Mouse (Mus musculus) forebrain, postnatal 0 days (tissue): ENCODE measurements around the gene Mdfic. TPM values are rescaled to one million over a fixed set of nuclear protein-coding genes. Genes with fewer than 3 reads are reported as not detected.
A peak's percentile ranks its signal among the peaks of the same experiment; 100 is the strongest.

Source experiments
- ATAC-seq: fragments of 200-750 bp; cut with Nextera tagmentation; 2 replicates; pipeline ENCODE4 v1.8.0; 2017; ENCODE audit warnings: mild to moderate bottlenecking, moderate library complexity
- DNase-seq: peaks from one replicate; pipeline ENCODE4 v3.0.0-alpha.2; 2015
- H3K27ac ChIP-seq: fragments of 300-500 bp; sonication (generic); 2 replicates; pipeline ENCODE4 v1.5.1; 2014; ENCODE audit warnings: low read depth, mild to moderate bottlenecking, antibody characterized with exemption, low read length, moderate library complexity, mixed read lengths
- H3K27me3 ChIP-seq: fragments of 300-500 bp; sonication (generic); 2 replicates; pipeline ENCODE4 v1.6.1; 2014; ENCODE audit warnings: mild to moderate bottlenecking, low read length, mixed read lengths; ENCODE audit not compliant: insufficient read depth
- H3K36me3 ChIP-seq: fragments of 300-500 bp; sonication (generic); 2 replicates; pipeline ENCODE4 v1.6.1; 2014; ENCODE audit warnings: mild to moderate bottlenecking, moderate library complexity; ENCODE audit not compliant: insufficient read depth
- H3K4me1 ChIP-seq: fragments of 300-500 bp; sonication (generic); 2 replicates; pipeline ENCODE4 v1.6.1; 2014; ENCODE audit warnings: antibody characterized with exemption; ENCODE audit not compliant: insufficient read depth
- H3K4me2 ChIP-seq: fragments of 300-500 bp; sonication (generic); 2 replicates; pipeline ENCODE4 v1.6.1; 2014; ENCODE audit warnings: low read depth, mild to moderate bottlenecking, moderate library complexity
- H3K4me3 ChIP-seq: fragments of 300-500 bp; sonication (generic); 2 replicates; pipeline ENCODE4 v1.5.1; 2014; ENCODE audit warnings: low read depth, low read length, mixed read lengths
- H3K9ac ChIP-seq: fragments of 300-500 bp; sonication (generic); 2 replicates; pipeline ENCODE4 v1.6.1; 2014; ENCODE audit warnings: mild to moderate bottlenecking
- H3K9me3 ChIP-seq: fragments of 300-500 bp; sonication (generic); 2 replicates; pipeline ENCODE4 v1.6.1; 2016; ENCODE audit warnings: low read length
- CTCF ChIP-seq: sonication (generic); IDR thresholded peaks from 2 replicates; pipeline ENCODE4 v1.5.1; 2016; ENCODE audit warnings: antibody characterized with exemption, control low read depth, low read depth
- WGBS: fragments of 180-500 bp; shearing (Covaris S2); extraction: QIAGEN DNeasy Blood & Tissue Kit; methylation state at CpG from one replicate; pipeline ENCODE4 v1.1.7; 2014; 5-methylcytosine and 5-hydroxymethylcytosine counted together
- polyA plus RNA-seq: library from polyadenylated mRNA; unstranded; fragments of >200 nt; fragmentation: Nextera tagmentation; extraction: Ambion mirVana; gene quantifications from 2 replicates; pipeline ENCODE4 v1.2.1, GENCODE M21; 2015
- total RNA-seq: library from RNA; depleted of rRNA; stranded (reverse); fragments of >200 nt; gene quantifications from 2 replicates; pipeline ENCODE4 v1.2.3, GENCODE M21; 2014

Mdfic gene
- total and polyA plus RNA-seq, 2 experiments from 2014 or later = 0.82 to 4.8 TPM

DNA sequence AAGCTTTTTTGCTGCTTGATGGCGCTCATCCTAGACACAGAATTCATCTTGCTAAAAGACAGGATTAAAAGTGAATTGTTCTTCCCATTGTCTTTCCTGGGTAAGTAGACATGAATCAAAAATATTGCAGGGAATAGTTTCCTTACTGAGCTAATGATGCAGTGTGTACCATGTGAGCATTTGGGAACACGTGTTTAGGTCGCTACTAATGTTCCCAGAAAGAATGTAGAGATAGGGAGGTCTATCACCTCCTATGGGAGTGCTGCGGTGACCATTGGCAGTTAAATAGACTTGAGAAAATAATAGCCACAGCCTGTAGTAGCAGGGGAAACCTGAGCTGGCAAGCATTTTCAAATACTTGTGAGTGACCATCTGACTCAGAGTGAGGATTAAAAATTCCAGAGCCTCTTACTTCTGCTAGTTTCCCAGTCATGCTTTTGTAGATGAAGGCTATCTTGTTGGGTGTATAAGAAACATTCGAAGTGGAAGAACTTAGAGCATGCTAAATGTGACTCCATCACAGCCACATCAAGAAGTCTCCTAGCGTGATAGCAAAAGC lies 22.2 kb downstream of the Mdfic start:
- 87% methylated on average over 6 of the region's 6 CpGs for WGBS
- Histone ChIP-seq H3K9me3 (no peaks in the 10 kb centered on the region), H3K4me2 (no peak overlapping the region), H3K27me3 (no peaks in the 10 kb centered on the region), H3K27ac (no peak overlapping the region), H3K36me3 (no peaks in the 10 kb centered on the region), H3K9ac (no peak overlapping the region), H3K4me1 (no peaks in the 10 kb centered on the region), H3K4me3 (no peak overlapping the region)
- TF ChIP-seq CTCF = no peak
- no peak for ATAC-seq
- DNase-seq = no peak

DNA sequence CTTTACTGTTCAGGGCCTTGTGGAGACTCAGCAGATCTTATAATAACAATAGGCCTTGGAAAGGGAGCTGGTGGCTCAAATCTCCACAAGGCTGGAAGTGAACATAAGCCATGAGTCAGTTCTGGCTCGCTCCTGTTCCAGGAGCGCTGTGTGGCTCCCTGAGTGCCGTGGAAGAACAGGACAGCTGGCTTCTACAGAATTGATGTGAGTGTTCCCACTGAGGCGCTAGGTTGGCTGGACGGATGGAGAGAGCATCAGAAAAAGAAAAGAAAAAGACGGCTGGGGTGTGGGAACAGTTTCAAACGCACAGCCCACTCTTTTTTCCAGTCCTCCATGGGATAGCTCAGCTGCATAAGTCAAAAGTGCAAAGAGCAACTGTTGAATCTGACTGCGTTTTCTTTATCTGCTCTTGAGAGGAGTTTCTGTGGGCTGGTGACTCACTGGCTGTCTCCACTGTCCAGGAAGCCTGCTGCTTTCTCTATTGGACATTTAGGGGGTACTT lies 22.9 kb downstream of the Mdfic start:
- DNase-seq (no peak), ATAC-seq (no peak)
- no peak for TF ChIP-seq CTCF
- no peaks in the 10 kb centered on the region for H3K9me3 ChIP-seq
- no peak overlapping the region for H3K9ac ChIP-seq
- no peak overlapping the region for H3K4me2 ChIP-seq
- no peaks in the 10 kb centered on the region for H3K4me1 ChIP-seq
- H3K36me3 ChIP-seq = no peaks in the 10 kb centered on the region
- no peak overlapping the region for H3K27ac ChIP-seq
- 49% methylated on average over 8 of the region's 8 CpGs for WGBS
- H3K4me3 ChIP-seq = no peak overlapping the region
- H3K27me3 ChIP-seq = no peaks in the 10 kb centered on the region

DNA sequence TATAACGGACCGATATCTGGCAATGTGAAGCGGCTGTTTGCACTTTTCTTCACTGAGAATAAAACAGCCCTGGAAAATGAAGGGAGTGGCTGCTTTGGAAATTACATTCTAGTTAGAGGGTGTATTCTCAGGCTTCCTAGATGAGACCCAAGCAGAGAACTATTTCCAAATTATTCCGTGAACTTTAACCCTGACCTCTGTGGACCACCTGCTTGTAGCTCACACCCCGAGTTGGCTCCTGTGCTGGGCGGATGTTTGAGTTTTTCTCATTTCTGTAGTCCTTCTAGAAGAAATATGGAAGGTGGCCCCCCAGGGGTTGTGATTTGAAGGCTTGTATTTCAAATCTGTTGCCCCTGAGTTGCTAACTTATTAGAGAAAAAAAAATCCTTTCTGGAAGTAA lies 23.3 kb downstream of the Mdfic start:
- TF ChIP-seq CTCF = no peak
- no peak for DNase-seq
- H3K27me3 ChIP-seq = no peaks in the 10 kb centered on the region
- no peak for ATAC-seq
- H3K4me2 ChIP-seq = no peak overlapping the region
- H3K36me3 ChIP-seq = no peaks in the 10 kb centered on the region
- no peaks in the 10 kb centered on the region for H3K4me1 ChIP-seq
- no peak overlapping the region for H3K4me3 ChIP-seq
- no peaks in the 10 kb centered on the region for H3K9me3 ChIP-seq
- WGBS = 72% methylated on average over 6 of the region's 6 CpGs
- H3K27ac ChIP-seq = no peak overlapping the region
- no peak overlapping the region for H3K9ac ChIP-seq

DNA sequence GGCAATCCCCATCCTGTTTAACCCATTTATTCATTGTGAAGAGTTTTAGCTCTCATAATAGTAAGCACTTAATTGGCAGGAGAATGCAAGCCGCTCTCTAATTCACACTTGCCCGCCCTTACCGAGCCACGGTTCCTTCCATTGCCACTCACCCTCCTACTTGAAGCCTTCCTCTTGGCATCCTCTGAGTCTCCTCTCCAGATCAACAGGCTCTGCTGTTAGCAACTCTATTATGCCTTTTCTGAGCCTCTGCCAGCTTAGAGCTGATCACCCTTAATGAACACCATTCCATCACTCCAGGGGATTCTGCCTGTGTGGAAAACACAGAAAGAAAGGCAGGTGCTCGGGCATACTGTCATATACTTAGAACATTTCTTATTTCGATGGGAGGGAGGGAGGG lies 24.9 kb downstream of the Mdfic start:
- ATAC-seq (peak; percentile 64), DNase-seq (peak; percentile 29)
- no peak overlapping the region for H3K27ac ChIP-seq
- H3K4me3 ChIP-seq = no peak overlapping the region
- no peaks in the 10 kb centered on the region for H3K4me1 ChIP-seq
- no peak overlapping the region for H3K9ac ChIP-seq
- no peak for TF ChIP-seq CTCF
- H3K36me3 ChIP-seq = no peaks in the 10 kb centered on the region
- H3K27me3 ChIP-seq = no peaks in the 10 kb centered on the region
- 0 out of 2 replicates have a peak overlapping the region, but pooled peaks have one; percentile 2 for H3K4me2 ChIP-seq
- no peaks in the 10 kb centered on the region for H3K9me3 ChIP-seq
- 12% methylated on average over 6 of the region's 6 CpGs for WGBS

DNA sequence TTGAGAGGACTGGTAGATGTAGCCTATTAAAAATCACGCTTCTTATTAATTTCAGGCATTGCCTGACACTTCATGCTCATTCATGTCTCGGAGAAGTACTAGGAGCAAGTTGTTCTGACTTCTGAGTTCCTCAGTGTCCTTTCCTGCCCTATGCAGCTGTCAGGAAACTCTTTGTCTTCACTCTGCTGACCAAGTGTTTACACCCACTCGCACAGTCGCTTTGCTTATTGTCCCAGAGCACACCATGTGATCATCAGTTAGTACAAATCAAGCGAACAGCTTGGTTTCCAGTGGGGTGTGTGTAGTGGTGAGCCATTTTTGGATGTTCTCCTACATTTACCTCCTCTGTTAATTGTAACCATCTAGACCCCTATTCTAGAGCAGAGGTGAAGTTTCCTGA lies 25.4 kb downstream of the Mdfic start:
- no peak for DNase-seq
- no peak for TF ChIP-seq CTCF
- WGBS = 51% methylated on average over 5 of the region's 5 CpGs
- no peaks in the 10 kb centered on the region for H3K27me3 ChIP-seq
- H3K4me2 ChIP-seq = no peak overlapping the region
- no peak overlapping the region for H3K27ac ChIP-seq
- H3K36me3 ChIP-seq = no peaks in the 10 kb centered on the region
- no peak overlapping the region for H3K4me3 ChIP-seq
- H3K9ac ChIP-seq = no peak overlapping the region
- no peaks in the 10 kb centered on the region for H3K9me3 ChIP-seq
- H3K4me1 ChIP-seq = no peaks in the 10 kb centered on the region
- ATAC-seq = no peak

DNA sequence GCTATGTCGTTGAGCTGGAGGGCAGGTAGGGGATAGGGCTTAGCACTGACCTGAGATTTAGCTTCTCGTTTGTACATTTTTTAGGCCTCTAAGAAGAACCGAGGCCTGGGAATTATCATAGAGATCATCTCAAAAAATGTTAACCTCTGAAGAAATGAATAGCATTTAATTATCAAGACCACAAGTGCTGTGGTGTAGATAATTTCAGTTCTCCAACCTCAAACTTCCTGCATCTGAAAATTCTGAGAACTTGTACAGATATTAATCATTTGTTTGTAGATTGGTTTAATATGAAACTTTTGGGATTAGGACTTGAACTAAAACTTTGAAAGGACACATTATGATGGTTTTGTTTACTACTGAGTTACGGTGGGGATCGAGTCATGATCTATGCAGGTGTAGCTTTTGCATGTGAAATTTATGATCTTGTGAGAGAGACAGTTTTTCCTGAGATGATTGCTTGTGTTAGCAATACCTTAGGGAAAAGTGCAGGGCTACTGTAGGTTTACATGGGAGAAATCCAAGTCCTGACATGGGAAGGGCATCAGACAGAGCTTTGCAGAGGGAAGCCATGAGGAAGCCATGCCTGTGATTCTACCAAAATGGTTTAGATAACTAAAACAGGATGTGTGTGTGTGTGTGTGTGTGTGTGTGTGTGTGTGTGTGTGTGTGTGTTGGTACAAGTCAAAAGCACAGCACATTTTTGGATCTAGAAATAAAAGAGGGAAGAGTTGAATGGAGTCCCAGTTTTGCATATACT lies 27.1 kb downstream of the Mdfic start:
- DNase-seq = no peak
- 95% methylated on average over 5 of the region's 5 CpGs for WGBS
- no peak for TF ChIP-seq CTCF

DNA sequence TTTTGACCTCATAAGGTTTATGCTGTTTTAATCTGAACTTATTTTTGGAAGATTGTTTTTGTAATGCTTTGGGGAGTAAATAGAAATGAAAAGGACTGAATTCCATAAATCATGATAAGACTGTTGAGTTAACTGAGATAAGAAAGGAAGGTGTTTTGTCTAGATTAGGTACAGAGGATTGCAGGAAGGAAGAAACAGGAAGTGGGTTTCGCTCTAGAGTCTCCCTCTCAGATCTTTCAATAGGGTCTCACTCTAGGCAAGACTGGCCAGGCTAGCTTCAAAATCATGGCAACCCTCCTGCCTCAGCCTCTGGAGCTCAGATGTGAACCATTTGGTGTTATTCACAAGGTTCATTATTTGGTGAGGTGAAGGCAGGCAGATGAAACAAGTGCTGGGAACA lies 27.8 kb downstream of the Mdfic start:
- H3K9ac ChIP-seq = no peak overlapping the region
- DNase-seq = no peak
- 100% methylated on average over 1 of the region's 1 CpGs for WGBS
- no peak overlapping the region for H3K27ac ChIP-seq
- H3K27me3 ChIP-seq = no peaks in the 10 kb centered on the region
- no peak for TF ChIP-seq CTCF
- no peak overlapping the region for H3K4me2 ChIP-seq
- ATAC-seq = no peak
- no peaks in the 10 kb centered on the region for H3K4me1 ChIP-seq
- no peak overlapping the region for H3K4me3 ChIP-seq
- no peaks in the 10 kb centered on the region for H3K9me3 ChIP-seq
- no peaks in the 10 kb centered on the region for H3K36me3 ChIP-seq

More for the DNA sequence above, 27.1 kb downstream of the Mdfic start:
- Histone ChIP-seq H3K27me3 (no peaks in the 10 kb centered on the region), H3K4me2 (no peak overlapping the region), H3K9me3 (no peaks in the 10 kb centered on the region), H3K27ac (no peak overlapping the region), H3K4me3 (no peak overlapping the region), H3K36me3 (no peaks in the 10 kb centered on the region), H3K9ac (no peak overlapping the region), H3K4me1 (no peaks in the 10 kb centered on the region)
- no peak for ATAC-seq
